Mouse (Mus musculus) cortical plate, adult 2 months (tissue): ENCODE measurements at regions not wholly inside any gene's neighbourhood (a gene's known extent, or its start where the extent isn't known, plus 50 kb on each side); places are given as distances from the start of the nearest gene placed in this dataset.

Source experiments
- CTCF ChIP-seq: fragments of 200-500 bp; IDR thresholded peaks from 2 replicates; pipeline ENCODE4 v1.5.1; 2011; ENCODE audit warnings: mild to moderate bottlenecking, control low read depth, low read length; ENCODE audit not compliant: insufficient read depth; ENCODE audit errors: extremely low read depth
- POLR2A ChIP-seq: fragments of 200-500 bp; IDR thresholded peaks from 2 replicates; pipeline ENCODE4 v1.6.1; 2011; ENCODE audit warnings: mild to moderate bottlenecking, low read length, control low read depth; ENCODE audit not compliant: insufficient read depth; ENCODE audit errors: extremely low read depth

DNA sequence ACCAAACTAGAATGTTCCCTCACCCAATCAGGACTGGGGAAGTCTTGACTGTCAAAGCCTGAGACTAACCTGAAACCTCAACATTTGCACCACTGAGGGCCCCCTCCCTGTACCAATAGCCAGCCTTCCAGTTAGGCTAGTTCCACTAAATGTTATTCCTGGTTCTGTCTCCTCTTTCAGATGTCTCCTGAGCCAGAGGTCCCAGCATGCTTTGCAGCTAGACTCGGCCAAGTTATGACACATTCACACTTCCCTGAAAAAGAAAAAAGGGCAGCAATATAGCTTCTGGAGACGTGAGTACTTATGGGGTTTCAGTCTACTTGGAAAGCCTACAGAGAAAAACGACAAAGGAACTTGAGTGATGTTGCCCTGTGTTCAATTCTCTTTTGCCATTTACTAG lies 308.1 kb downstream of the Gm826 start:
- TF ChIP-seq CTCF (no peak), POLR2A (no peak)
